Mouse (Mus musculus) hindbrain, embryonic 15.5 days (tissue): Measurements from ENCODE around the gene Pbld1. TPM values are rescaled to one million over a fixed set of nuclear protein-coding genes. Genes with fewer than 3 reads are reported as not detected.

ENCODE experiments used
- polyA plus RNA-seq: library from polyadenylated mRNA; unstranded; fragments of >200 nt; fragmentation: Nextera tagmentation; extraction: Ambion mirVana; gene quantifications from 2 replicates; pipeline ENCODE4 v1.2.1, GENCODE M21; 2015

Pbld1 gene
- polyA plus RNA-seq, 1 experiment from 2014 or later, result 0.91 TPM

Other genes starting within 250 kb of the Pbld1 start
- 35.1 and 37.7 TPM in 2 replicates for gene Tet1, start 151.2 kb upstream of the Pbld1 start, polyA plus RNA-seq
- gene Slc25a16, start 139.5 kb upstream of the Pbld1 start, polyA plus RNA-seq, result 13.7 and 16.1 TPM in 2 replicates
- 3.6 and 4.0 TPM in 2 replicates for gene Dna2, start 113.1 kb upstream of the Pbld1 start, polyA plus RNA-seq
- gene Rufy2, start 79.9 kb upstream of the Pbld1 start, polyA plus RNA-seq, result 58.5 and 61.9 TPM in 2 replicates
- gene Hnrnph3, start 35.9 kb upstream of the Pbld1 start, polyA plus RNA-seq, result 134 and 141 TPM in 2 replicates
- gene Pbld2, start 35.8 kb upstream of the Pbld1 start, polyA plus RNA-seq, result 0.35 and 0.93 TPM in 2 replicates
- gene Atoh7, start 39.5 kb downstream of the Pbld1 start, polyA plus RNA-seq, result 8.5 and 15.0 TPM in 2 replicates
- 0.77 and 0.90 TPM in 2 replicates for gene Mypn, start 143.8 kb downstream of the Pbld1 start, polyA plus RNA-seq
- gene Herc4, start 183.6 kb downstream of the Pbld1 start, polyA plus RNA-seq, result 27.5 and 28.0 TPM in 2 replicates